Mouse (Mus musculus) limb, embryonic 14.5 days (tissue): ENCODE results near the gene Tmem45a. TPM values are rescaled to one million over a fixed set of nuclear protein-coding genes. Genes with fewer than 3 reads are reported as not detected.

ENCODE experiments used
- ATAC-seq: fragments of 200-750 bp; cut with Nextera tagmentation; 2 replicates; pipeline ENCODE4 v1.8.0; 2017; ENCODE audit warnings: low read depth, moderate number of reproducible peaks, moderate TSS enrichment; ENCODE audit not compliant: low FRiP score
- DNase-seq: peaks from one replicate; pipeline ENCODE4 v3.0.0-alpha.2; 2015; ENCODE audit warnings: low spot score
- H3K27ac ChIP-seq: fragments of 300-500 bp; sonication (generic); replicated peaks from 2 replicates; pipeline ENCODE4 v1.5.1; 2014; ENCODE audit warnings: low read depth, mild to moderate bottlenecking, low read length, moderate library complexity, mixed read lengths
- H3K27me3 ChIP-seq: fragments of 300-500 bp; sonication (generic); 2 replicates; pipeline ENCODE4 v1.6.1; 2014; ENCODE audit warnings: low read length, mixed read lengths; ENCODE audit not compliant: control insufficient read depth, insufficient read depth
- H3K36me3 ChIP-seq: fragments of 300-500 bp; sonication (generic); 2 replicates; pipeline ENCODE4 v1.6.1; 2014; ENCODE audit warnings: mild to moderate bottlenecking, low read length, moderate library complexity, mixed read lengths; ENCODE audit not compliant: control insufficient read depth, insufficient read depth
- H3K4me1 ChIP-seq: fragments of 300-500 bp; sonication (generic); 2 replicates; pipeline ENCODE4 v1.6.1; 2014; ENCODE audit warnings: antibody characterized with exemption, low read length, mixed read lengths; ENCODE audit not compliant: control insufficient read depth, insufficient read depth
- H3K4me2 ChIP-seq: fragments of 300-500 bp; sonication (generic); replicated peaks from 2 replicates; pipeline ENCODE4 v1.6.1; 2014; ENCODE audit warnings: low read depth, mild to moderate bottlenecking, low read length, moderate library complexity; ENCODE audit not compliant: severe bottlenecking
- H3K4me3 ChIP-seq: fragments of 300-500 bp; sonication (generic); replicated peaks from 2 replicates; pipeline ENCODE4 v1.5.1; 2014; ENCODE audit warnings: low read length
- H3K9ac ChIP-seq: fragments of 300-500 bp; sonication (generic); 2 replicates; pipeline ENCODE4 v1.6.1; 2014; ENCODE audit warnings: mild to moderate bottlenecking, low read depth, low read length, moderate library complexity; ENCODE audit not compliant: severe bottlenecking
- H3K9me3 ChIP-seq: fragments of 300-500 bp; sonication (generic); 2 replicates; pipeline ENCODE4 v1.6.1; 2016; ENCODE audit warnings: low read length; ENCODE audit not compliant: control insufficient read depth
- POLR2A ChIP-seq: fragments of 200-500 bp; IDR thresholded peaks from 2 replicates; pipeline ENCODE4 v1.8.0; 2012; ENCODE audit warnings: inconsistent platforms, mild to moderate bottlenecking, moderate library complexity, borderline replicate concordance; ENCODE audit not compliant: insufficient read depth, insufficient read length; ENCODE audit errors: extremely low read depth
- WGBS: fragments of 180-500 bp; shearing (Covaris S2); extraction: QIAGEN DNeasy Blood & Tissue Kit; methylation state at CpG from one replicate; pipeline ENCODE4 v1.1.7; 2014; 5-methylcytosine and 5-hydroxymethylcytosine counted together
- polyA plus RNA-seq, 2 experiments: library from polyadenylated mRNA; depleted of rRNA in 1 of 2; stranded (reverse) in 1 of 2; unstranded in 1 of 2; fragments of >200 nt; fragmentation: Nextera tagmentation in 1 of 2; extraction: Ambion mirVana in 1 of 2; gene quantifications; 2 replicates each; pipeline versions ENCODE4 v1.2.1 to v1.2.3; 2012 to 2014

Tmem45a gene
- polyA plus RNA-seq, 2 experiments, result 40.5 to 99.4 TPM

GRCm38 (mm10) chr16:56795481-56796139 lies 90.4 kb downstream of the Tmem45a start, which contains the start of gene Adgrg7:
Gene Adgrg7, minus strand, starts transcription at chr16:56795855.
- H3K4me3 ChIP-seq, result no peak within 1 kb of the TSS
- DNase-seq, result no peak
- no peaks in the 10 kb centered on the region for H3K4me1 ChIP-seq
- no peak for ATAC-seq
- WGBS, result 72% methylated on average over 8 of the region's 8 CpGs
- no peak within 1 kb of the TSS for H3K9ac ChIP-seq
- H3K27ac ChIP-seq, result no peak within 1 kb of the TSS
- no peaks in the 10 kb centered on the region for H3K9me3 ChIP-seq
- no peak for TF ChIP-seq POLR2A
- H3K27me3 ChIP-seq, result no peaks in the 10 kb centered on the region
- no peaks in the 10 kb centered on the region for H3K36me3 ChIP-seq
- no peak within 1 kb of the TSS for H3K4me2 ChIP-seq

- no peak for ATAC-seq
- H3K36me3 ChIP-seq, result no peaks in the 10 kb centered on the region
- no peaks in the 10 kb centered on the region for H3K9me3 ChIP-seq
- no peak for TF ChIP-seq POLR2A
- no peaks in the 10 kb centered on the region for H3K4me1 ChIP-seq
- H3K4me3 ChIP-seq, result no peak overlapping the region
- H3K9ac ChIP-seq, result no peak overlapping the region
- no peak overlapping the region for H3K27ac ChIP-seq
- no peak for DNase-seq
- no peaks in the 10 kb centered on the region for H3K27me3 ChIP-seq
- 65% methylated on average over 7 of the region's 7 CpGs for WGBS
- no peak overlapping the region for H3K4me2 ChIP-seq
Measured at GRCm38 (mm10) chr16:56794383-56795144, 91.4 kb downstream of the Tmem45a start.

GRCm38 (mm10) chr16:56793778-56794177 lies 92.2 kb downstream of the Tmem45a start:
- WGBS, result 65% methylated on average over 1 of the region's 1 CpGs
- DNase-seq, result no peak
- Histone ChIP-seq H3K27me3 (no peaks in the 10 kb centered on the region), H3K4me2 (no peak overlapping the region), H3K36me3 (no peaks in the 10 kb centered on the region), H3K9ac (no peak overlapping the region), H3K27ac (no peak overlapping the region), H3K9me3 (no peaks in the 10 kb centered on the region), H3K4me1 (no peaks in the 10 kb centered on the region), H3K4me3 (no peak overlapping the region)
- TF ChIP-seq POLR2A, result no peak
- ATAC-seq, result no peak

GRCm38 (mm10) chr16:56785943-56786342 lies 100.0 kb downstream of the Tmem45a start:
- no peak for ATAC-seq
- TF ChIP-seq POLR2A, result no peak

GRCm38 (mm10) chr16:56771163-56772105 lies 114.5 kb downstream of the Tmem45a start:
- ATAC-seq, result peak; percentile 62; the same call in 1 of the 2 replicates
- no peak for TF ChIP-seq POLR2A
- DNase-seq, result peak; percentile 41

More at GRCm38 (mm10) chr16:56785943-56786342, 100.0 kb downstream of the Tmem45a start:
- no peak overlapping the region for H3K27ac ChIP-seq
- no peaks in the 10 kb centered on the region for H3K27me3 ChIP-seq
- H3K4me2 ChIP-seq, result no peak overlapping the region
- H3K9ac ChIP-seq, result no peak overlapping the region
- no peak for DNase-seq
- H3K4me3 ChIP-seq, result no peak overlapping the region
- WGBS, result 82% methylated on average over 2 of the region's 2 CpGs
- H3K4me1 ChIP-seq, result no peaks in the 10 kb centered on the region
- no peaks in the 10 kb centered on the region for H3K9me3 ChIP-seq
- H3K36me3 ChIP-seq, result no peaks in the 10 kb centered on the region

More at GRCm38 (mm10) chr16:56771163-56772105, 114.5 kb downstream of the Tmem45a start:
- no peak overlapping the region for H3K27ac ChIP-seq
- H3K4me3 ChIP-seq, result no peak overlapping the region
- no peaks in the 10 kb centered on the region for H3K9me3 ChIP-seq
- H3K4me2 ChIP-seq, result no peak overlapping the region
- WGBS, result 49% methylated on average over 10 of the region's 10 CpGs
- no peaks in the 10 kb centered on the region for H3K4me1 ChIP-seq
- H3K9ac ChIP-seq, result no peak overlapping the region
- no peaks in the 10 kb centered on the region for H3K36me3 ChIP-seq
- no peaks in the 10 kb centered on the region for H3K27me3 ChIP-seq

Other genes starting within 250 kb of the Tmem45a start
- gene Tfg, start 168.7 kb downstream of the Tmem45a start, polyA plus RNA-seq (2012; rRNA removed), result 116 and 138 TPM in 2 replicates
- gene Tfg, start 168.7 kb downstream of the Tmem45a start, polyA plus RNA-seq (2014; fragmentation: Nextera tagmentation; extraction: Ambion mirVana), result 154 and 156 TPM in 2 replicates
- gene Adgrg7, start 90.3 kb downstream of the Tmem45a start, polyA plus RNA-seq (2012; rRNA removed), result 0.03 and 0.09 TPM in 2 replicates
- gene Adgrg7, start 90.3 kb downstream of the Tmem45a start, polyA plus RNA-seq (2014; fragmentation: Nextera tagmentation; extraction: Ambion mirVana), result not detected in 2 replicates
- 0.10 TPM in 1 of 2 replicates, not detected in the other for gene Lnp1, start 41.9 kb upstream of the Tmem45a start, polyA plus RNA-seq (2012; rRNA removed)
- not detected in 2 replicates for gene Lnp1, start 41.9 kb upstream of the Tmem45a start, polyA plus RNA-seq (2014; fragmentation: Nextera tagmentation; extraction: Ambion mirVana)
- not detected in 2 replicates for gene Tmem45a2, start 185.2 kb upstream of the Tmem45a start, polyA plus RNA-seq (2012; rRNA removed)
- gene Tmem45a2, start 185.2 kb upstream of the Tmem45a start, polyA plus RNA-seq (2014; fragmentation: Nextera tagmentation; extraction: Ambion mirVana), result 0.10 TPM in 1 of 2 replicates, not detected in the other
- 26.3 and 31.1 TPM in 2 replicates for gene Tomm70a, start 235.5 kb upstream of the Tmem45a start, polyA plus RNA-seq (2012; rRNA removed)
- gene Tomm70a, start 235.5 kb upstream of the Tmem45a start, polyA plus RNA-seq (2014; fragmentation: Nextera tagmentation; extraction: Ambion mirVana), result 47.6 and 50.5 TPM in 2 replicates